Mouse (Mus musculus) urinary bladder, adult 2 months (tissue): ENCODE measurements around the gene Kndc1. TPM values are rescaled to one million over a fixed set of nuclear protein-coding genes. Genes with fewer than 3 reads are reported as not detected.

ENCODE experiments used
- DNase-seq: peaks from one replicate; pipeline ENCODE4 v3.0.0; 2022; ENCODE audit warnings: low spot score
- polyA plus RNA-seq: library from polyadenylated mRNA; depleted of rRNA; stranded (reverse); fragments of >200 nt; gene quantifications from 2 replicates; pipeline ENCODE4 v1.2.3, GENCODE M21; 2012; rRNA removed

Gene Kndc1
- polyA plus RNA-seq, 1 experiment = 0.03 TPM

DNA sequence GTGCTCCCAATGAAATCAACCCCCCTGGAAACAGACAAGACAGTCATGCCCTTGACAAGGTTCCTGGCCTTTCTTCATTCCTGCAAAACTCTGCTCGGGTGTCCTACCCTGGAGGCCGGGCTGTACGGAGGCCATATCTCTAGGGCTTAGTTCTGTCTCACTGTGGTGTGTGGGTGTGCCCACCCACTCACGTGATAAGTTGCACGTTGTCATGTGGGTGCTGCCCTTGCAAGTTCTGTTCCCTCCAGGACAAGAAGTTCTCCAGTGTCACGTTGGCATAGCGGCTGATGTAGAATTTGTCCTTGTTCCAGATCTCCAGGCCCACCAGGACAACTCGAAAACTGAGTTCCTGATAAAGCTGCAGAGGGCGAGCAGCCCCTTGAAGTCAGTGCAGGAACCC lies 93.8 kb downstream of the Kndc1 start:
- no peak for DNase-seq

DNA sequence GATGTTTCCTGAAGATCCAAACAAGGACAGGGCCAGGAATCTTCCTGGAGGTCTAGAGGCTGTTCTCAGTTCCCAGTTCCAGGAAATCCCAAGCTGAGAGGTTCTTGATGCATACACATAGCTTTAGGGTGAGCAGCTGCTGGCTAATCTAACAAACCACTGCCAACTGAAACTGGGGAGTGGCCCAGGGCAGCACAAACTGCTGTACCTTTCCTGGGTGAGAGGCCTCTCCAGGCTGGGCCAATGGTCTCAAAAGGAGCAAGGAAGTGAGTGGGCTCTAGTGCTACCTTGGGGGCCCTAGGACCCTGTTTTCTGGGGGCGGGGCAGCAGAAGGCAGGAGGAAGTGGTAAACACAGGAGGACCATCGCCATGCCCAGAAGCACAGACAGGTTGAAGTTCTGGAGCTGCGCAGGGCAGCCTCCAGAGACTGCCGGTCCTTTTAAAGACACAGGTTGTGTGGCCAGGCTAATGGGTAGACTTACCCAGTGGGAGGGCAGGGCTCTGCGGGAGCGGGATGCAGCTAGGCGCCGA lies 96.4 kb downstream of the Kndc1 start:
- no peak for DNase-seq

Other genes starting within 250 kb of the Kndc1 start
- 0.22 and 0.29 TPM in 2 replicates for gene Cfap46, start 210.9 kb upstream of the Kndc1 start, polyA plus RNA-seq
- 2.1 and 3.5 TPM in 2 replicates for gene Adgra1, start 60.5 kb upstream of the Kndc1 start, polyA plus RNA-seq
- not detected in 2 replicates for gene Utf1, start 49.1 kb downstream of the Kndc1 start, polyA plus RNA-seq
- gene 6430531B16Rik, start 84.1 kb downstream of the Kndc1 start, polyA plus RNA-seq = 0.37 and 0.70 TPM in 2 replicates
- gene Adam8, start 97.9 kb downstream of the Kndc1 start, polyA plus RNA-seq = 5.8 and 6.3 TPM in 2 replicates
- gene Zfp511, start 141.7 kb downstream of the Kndc1 start, polyA plus RNA-seq = 72.4 and 98.7 TPM in 2 replicates
- 33.2 and 33.3 TPM in 2 replicates for gene Tubgcp2, start 142.0 kb downstream of the Kndc1 start, polyA plus RNA-seq
- 0.03 TPM in 2 replicates for gene Msx3, start 154.4 kb downstream of the Kndc1 start, polyA plus RNA-seq
- gene Caly, start 187.9 kb downstream of the Kndc1 start, polyA plus RNA-seq = 0.83 and 1.0 TPM in 2 replicates
- gene Prap1, start 198.7 kb downstream of the Kndc1 start, polyA plus RNA-seq = 3.3 TPM in 2 replicates
- gene Fuom, start 207.7 kb downstream of the Kndc1 start, polyA plus RNA-seq = 61.2 and 63.5 TPM in 2 replicates
- gene Paox, start 221.1 kb downstream of the Kndc1 start, polyA plus RNA-seq = 8.1 and 11.0 TPM in 2 replicates
- gene Echs1, start 221.8 kb downstream of the Kndc1 start, polyA plus RNA-seq = 112 and 118 TPM in 2 replicates
- gene Mtg1, start 242.9 kb downstream of the Kndc1 start, polyA plus RNA-seq = 26.1 and 31.0 TPM in 2 replicates